Mouse (Mus musculus): ENCODE data around the gene Grin2a.
A peak's percentile ranks its signal among the peaks of the same experiment; 100 is the strongest.

Gene Grin2a

GRCm38 (mm10) chr16:9972705-9973104, 22.7 kb downstream of the Grin2a start:
- no peak for DNase-seq (ENCODE audit: low read depth, low spot score)

GRCm38 (mm10) chr16:9964469-9964868, 30.9 kb downstream of the Grin2a start:
- no peak for DNase-seq (ENCODE audit: low read depth, low spot score)

- DNase-seq (ENCODE audit: low read depth, low spot score) = no peak
Observed at GRCm38 (mm10) chr16:9962482-9962881, 32.9 kb downstream of the Grin2a start.

- no peak for DNase-seq (ENCODE audit: low read depth, low spot score)
Observed at GRCm38 (mm10) chr16:9959340-9959739, 36.0 kb downstream of the Grin2a start.

GRCm38 (mm10) chr16:9954266-9954665, 41.1 kb downstream of the Grin2a start:
- peak; percentile 7 for DNase-seq (ENCODE audit: low read depth, low spot score)

- DNase-seq (ENCODE audit: low read depth, low spot score) = no peak
Observed at GRCm38 (mm10) chr16:9953396-9953831, 41.9 kb downstream of the Grin2a start.

- DNase-seq (ENCODE audit: low read depth, low spot score) = no peak
Observed at GRCm38 (mm10) chr16:9949250-9949649, 46.1 kb downstream of the Grin2a start.

GRCm38 (mm10) chr16:9947430-9947829, 47.9 kb downstream of the Grin2a start:
- DNase-seq (ENCODE audit: low read depth, low spot score) = no peak

- no peak for DNase-seq (ENCODE audit: low read depth, low spot score)
Observed at GRCm38 (mm10) chr16:9944836-9945235, 50.5 kb downstream of the Grin2a start.

GRCm38 (mm10) chr16:9941306-9941930, 53.9 kb downstream of the Grin2a start:
- DNase-seq (ENCODE audit: low read depth, low spot score) = no peak

GRCm38 (mm10) chr16:9940716-9941115, 54.6 kb downstream of the Grin2a start:
- DNase-seq (ENCODE audit: low read depth, low spot score) = no peak

- DNase-seq (ENCODE audit: low read depth, low spot score) = no peak
Observed at GRCm38 (mm10) chr16:9910672-9911071, 84.7 kb downstream of the Grin2a start.

GRCm38 (mm10) chr16:9909225-9909624, 86.1 kb downstream of the Grin2a start:
- no peak for DNase-seq (ENCODE audit: low read depth, low spot score)

GRCm38 (mm10) chr16:9904443-9904842, 90.9 kb downstream of the Grin2a start:
- no peak for DNase-seq (ENCODE audit: low read depth, low spot score)

GRCm38 (mm10) chr16:9902680-9903463, 92.5 kb downstream of the Grin2a start:
- DNase-seq (ENCODE audit: low read depth, low spot score) = no peak

- no peak for DNase-seq (ENCODE audit: low read depth, low spot score)
Observed at GRCm38 (mm10) chr16:9901433-9901832, 93.9 kb downstream of the Grin2a start.

GRCm38 (mm10) chr16:9900996-9901395, 94.4 kb downstream of the Grin2a start:
- DNase-seq (ENCODE audit: low read depth, low spot score) = no peak

- no peak for DNase-seq (ENCODE audit: low read depth, low spot score)
Observed at GRCm38 (mm10) chr16:9900196-9900595, 95.2 kb downstream of the Grin2a start.

- no peak for DNase-seq (ENCODE audit: low read depth, low spot score)
Observed at GRCm38 (mm10) chr16:9899176-9899575, 96.2 kb downstream of the Grin2a start.

- no peak for DNase-seq (ENCODE audit: low read depth, low spot score)
Observed at GRCm38 (mm10) chr16:9895581-9895980, 99.8 kb downstream of the Grin2a start.

GRCm38 (mm10) chr16:9886155-9886554, 109.2 kb downstream of the Grin2a start:
- no peak for DNase-seq (ENCODE audit: low read depth, low spot score)

- DNase-seq (ENCODE audit: low read depth, low spot score) = no peak
Observed at GRCm38 (mm10) chr16:9884141-9884540, 111.2 kb downstream of the Grin2a start.

GRCm38 (mm10) chr16:9882420-9882819, 112.9 kb downstream of the Grin2a start:
- DNase-seq (ENCODE audit: low read depth, low spot score) = no peak

Measured in ES-CJ7 (cell line).